Mouse (Mus musculus): Measurements from ENCODE around the gene Rnf144b.

GRCm38 (mm10) chr13:47277824-47278290 is 155.4 kb downstream of the Rnf144b start:
- TF ChIP-seq CTCF (IDR thresholded peaks at IDR 0.05; ENCODE audit: borderline replicate concordance, control insufficient read depth, extremely low read depth, insufficient read depth, low read length, poor library complexity), result no peak
- TF ChIP-seq POLR2A (IDR thresholded peaks at IDR 0.05; ENCODE audit: control insufficient read depth, extremely low read depth, insufficient read depth, low read length, poor library complexity), result no peak

All from thymus, adult 2 months (tissue).